Mouse (Mus musculus): ENCODE data around the gene Hist1h3b. TPM values are rescaled to one million over a fixed set of nuclear protein-coding genes. Genes with fewer than 3 reads are reported as not detected.
"Not testable (repeated sequence)": the region's sequence is repeated elsewhere in the genome, so short reads cannot be mapped to it uniquely, and the experiment has no call there.

Gene Hist1h3b
- 0.65 TPM for polyA plus RNA-seq (2021)

DNA sequence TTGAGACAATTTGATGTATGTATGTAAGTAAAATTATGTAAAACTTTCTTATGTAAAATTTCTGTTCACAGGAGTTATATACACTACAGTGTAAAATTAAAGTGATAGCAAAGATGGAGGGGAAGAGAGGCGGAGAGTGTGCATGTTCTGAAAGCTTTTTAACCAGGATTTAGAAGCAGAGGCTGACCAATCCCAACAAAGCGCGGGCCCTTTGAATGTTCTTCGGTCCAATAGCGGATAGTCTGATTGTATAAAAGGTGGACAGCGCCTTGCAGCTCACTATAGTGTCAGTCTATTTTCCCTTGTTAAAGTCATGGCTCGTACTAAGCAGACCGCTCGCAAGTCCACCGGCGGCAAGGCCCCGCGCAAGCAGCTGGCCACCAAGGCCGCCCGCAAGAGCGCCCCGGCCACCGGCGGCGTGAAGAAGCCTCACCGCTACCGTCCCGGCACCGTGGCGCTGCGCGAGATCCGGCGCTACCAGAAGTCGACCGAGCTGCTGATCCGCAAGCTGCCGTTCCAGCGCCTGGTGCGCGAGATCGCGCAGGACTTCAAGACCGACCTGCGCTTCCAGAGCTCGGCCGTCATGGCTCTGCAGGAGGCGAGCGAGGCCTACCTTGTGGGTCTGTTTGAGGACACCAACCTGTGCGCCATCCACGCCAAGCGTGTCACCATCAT lies at the start of gene Hist1h3b:
Gene Hist1h3b, plus strand, starts transcription at position 201 of the 675 bp plus-strand sequence.
- in situ Hi-C loops (cut with MboI; ENCODE audit: low pct_unique_long_range_greater_than_20kb): loop anchor here (25.0 kb wide), 1 partner anchor 1965 kb away; the partner anchor contains the start of genes Hist1h1b, Hist1h2an, Hist1h2bp and Hist1h3i
- ChIA-PET POLR2A (interaction anchor here (0.8 to 1.2 kb wide), 4 partner anchors 9 to 183 kb away, joined by 3 to 4 read pairs (median 3); partner anchors contain the start of genes Hist1h1a and Hist1h4a), CTCF (interaction anchor here (1.3 to 1.6 kb wide), 2 partner anchors 13 to 51 kb away, joined by 3 to 4 read pairs; no protein-coding TSS in a partner anchor)
- not testable (repeated sequence) for DNase-seq (ENCODE audit: low read depth, low spot score); H3K27me3 ChIP-seq
- peak; percentile 82 for ATAC-seq

DNA sequence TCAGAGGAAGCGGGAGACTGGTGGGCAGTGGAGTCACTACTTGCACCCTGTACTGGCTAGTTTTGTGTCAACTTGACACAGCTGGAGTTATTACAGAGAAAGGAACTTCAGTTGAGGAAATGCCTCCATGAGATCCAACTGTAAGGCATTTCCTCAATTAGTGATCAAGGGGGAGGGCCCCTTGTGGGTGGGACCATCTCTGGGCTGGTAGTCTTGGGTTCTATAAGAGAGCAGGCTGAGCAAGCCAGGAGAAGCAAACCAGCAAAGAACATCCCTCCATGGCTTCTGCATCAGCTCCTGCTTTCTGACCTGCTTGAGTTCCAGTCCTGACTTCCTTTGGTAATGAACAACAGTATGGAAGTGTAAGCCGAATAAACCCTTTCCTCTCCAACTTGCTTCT lies 49.3 kb upstream of the Hist1h3b start:
- CTCF ChIA-PET: interaction anchor here (1.1 to 7.1 kb wide), 2 partner anchors 11 to 36 kb away, joined by 3 to 137 read pairs; partner anchors contain the start of genes Hist1h1c and Hist1h3c
- POLR2A ChIA-PET; DNase-seq (ENCODE audit: low read depth, low spot score); ATAC-seq; in situ Hi-C loops (cut with MboI; ENCODE audit: low pct_unique_long_range_greater_than_20kb); H3K27me3 ChIP-seq: not testable (repeated sequence)

DNA sequence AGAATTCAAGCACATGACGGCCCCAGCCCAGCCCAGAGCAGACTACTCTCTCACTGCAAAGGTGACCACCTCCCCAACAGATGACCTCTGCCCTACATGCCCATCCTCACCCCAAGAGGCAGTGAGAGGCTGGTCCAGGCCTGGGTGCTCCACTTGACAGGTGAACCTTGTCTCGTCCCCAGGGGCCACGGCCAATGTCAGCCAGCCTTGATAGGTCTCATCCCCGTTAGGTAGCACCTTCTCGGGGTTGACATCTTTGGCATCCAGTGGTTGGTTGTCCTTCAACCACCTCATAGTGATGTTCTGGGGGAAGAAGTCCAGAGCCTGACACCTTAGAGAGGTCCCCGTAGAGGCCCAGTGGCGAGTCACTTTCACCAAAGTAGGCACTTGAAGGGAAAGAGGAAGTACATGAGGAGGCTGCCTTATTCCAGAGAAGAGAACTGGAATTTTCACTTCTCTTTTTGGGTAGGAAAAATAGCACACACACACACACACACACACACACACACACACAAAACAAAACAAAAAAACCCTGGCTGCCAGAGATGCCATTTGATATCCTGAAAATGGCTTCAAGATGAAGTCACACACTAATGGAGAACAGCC lies 46.2 kb upstream of the Hist1h3b start:
- ATAC-seq: no peak
- TF ChIP-seq CTCF (IDR thresholded peaks at IDR 0.05): no peak
- CTCF ChIA-PET: no interaction called here
- in situ Hi-C loops (cut with MboI; ENCODE audit: low pct_unique_long_range_greater_than_20kb): no loop called here
- H3K27me3 ChIP-seq: no peaks in the 10 kb centered on the region
- no peak for DNase-seq (ENCODE audit: low read depth, low spot score)
- POLR2A ChIA-PET: no interaction called here

DNA sequence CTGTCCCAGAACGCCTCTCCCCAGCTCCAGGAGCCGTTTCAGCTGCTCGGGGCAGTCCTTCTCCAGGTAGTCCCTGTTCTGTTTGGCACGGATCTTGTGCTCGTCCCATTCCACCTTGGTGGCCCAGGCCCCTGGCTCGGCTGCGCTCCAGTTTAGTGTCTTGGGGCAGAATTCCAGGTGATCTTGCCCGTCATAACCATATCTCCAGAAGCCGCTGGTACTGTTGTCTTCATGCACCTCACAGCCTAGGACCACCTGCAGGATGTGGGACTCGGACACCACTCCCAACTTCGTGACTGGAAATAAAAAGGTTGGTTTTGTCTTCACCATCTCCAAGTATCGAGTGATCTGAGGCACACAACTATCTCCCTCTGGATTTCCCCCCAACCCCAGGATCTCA lies 45.3 kb upstream of the Hist1h3b start:
- ChIA-PET CTCF (interaction anchor here (2.9 kb wide), 1 partner anchor 25 kb away, joined by 21 read pairs; no protein-coding TSS in a partner anchor), POLR2A (no interaction called here)
- no peak for TF ChIP-seq CTCF (IDR thresholded peaks at IDR 0.05)
- H3K27me3 ChIP-seq: no peaks in the 10 kb centered on the region
- DNase-seq (ENCODE audit: low read depth, low spot score) (no peak), ATAC-seq (no peak)
- in situ Hi-C loops (cut with MboI; ENCODE audit: low pct_unique_long_range_greater_than_20kb): no loop called here

DNA sequence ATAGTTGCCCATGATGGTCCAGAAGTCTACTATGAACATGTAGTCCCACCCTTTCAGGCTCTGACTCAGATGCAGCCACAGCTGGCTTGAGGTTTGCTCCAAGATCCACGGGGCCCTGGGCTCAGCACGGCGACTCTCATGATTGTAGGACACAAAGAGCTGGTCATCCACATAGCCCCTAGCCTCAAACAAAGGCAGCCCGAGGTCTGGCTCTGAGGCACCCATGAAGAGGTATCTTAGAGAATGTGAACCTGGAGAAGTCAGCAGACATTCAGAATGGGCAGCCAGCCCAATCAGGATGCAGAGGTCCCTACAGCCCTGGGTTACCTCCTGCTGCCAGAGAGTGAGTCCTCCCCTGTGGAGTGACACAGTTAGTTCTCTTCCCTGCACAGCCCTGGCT lies 44.0 kb upstream of the Hist1h3b start:
- in situ Hi-C loops (cut with MboI; ENCODE audit: low pct_unique_long_range_greater_than_20kb): no loop called here
- H3K27me3 ChIP-seq: no peaks in the 10 kb centered on the region
- ChIA-PET CTCF (interaction anchor here (0.8 to 2.9 kb wide), 2 partner anchors 24 to 28 kb away, joined by 4 to 21 read pairs; no protein-coding TSS in a partner anchor), POLR2A (no interaction called here)
- no peak for DNase-seq (ENCODE audit: low read depth, low spot score)
- no peak for TF ChIP-seq CTCF (IDR thresholded peaks at IDR 0.05)
- ATAC-seq: no peak

DNA sequence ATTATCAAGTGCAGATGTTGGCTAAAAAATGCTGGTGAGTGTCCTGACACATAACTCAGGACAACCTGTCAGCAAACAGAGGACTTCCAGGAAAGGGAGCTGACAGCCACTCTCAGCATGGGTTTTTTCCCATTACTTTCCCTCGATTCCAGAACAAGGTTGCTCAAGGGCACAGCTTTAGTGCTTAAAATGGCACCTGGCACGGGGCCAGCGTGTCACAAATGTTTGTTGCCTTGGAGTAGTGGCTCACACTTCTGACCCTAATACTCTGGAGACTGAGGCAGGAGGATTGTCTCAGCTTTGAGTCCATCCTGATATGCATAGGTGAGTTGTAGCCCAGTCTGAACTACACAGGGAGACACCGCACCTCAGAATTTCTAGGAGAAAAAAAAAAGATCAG lies 43.4 kb upstream of the Hist1h3b start:
- H3K27me3 ChIP-seq: no peaks in the 10 kb centered on the region
- in situ Hi-C loops (cut with MboI; ENCODE audit: low pct_unique_long_range_greater_than_20kb): no loop called here
- ChIA-PET CTCF (interaction anchor here (2.9 kb wide), 1 partner anchor 23 kb away, joined by 21 read pairs; no protein-coding TSS in a partner anchor), POLR2A (no interaction called here)
- no peak for DNase-seq (ENCODE audit: low read depth, low spot score)
- no peak for TF ChIP-seq CTCF (IDR thresholded peaks at IDR 0.05)
- ATAC-seq: no peak

DNA sequence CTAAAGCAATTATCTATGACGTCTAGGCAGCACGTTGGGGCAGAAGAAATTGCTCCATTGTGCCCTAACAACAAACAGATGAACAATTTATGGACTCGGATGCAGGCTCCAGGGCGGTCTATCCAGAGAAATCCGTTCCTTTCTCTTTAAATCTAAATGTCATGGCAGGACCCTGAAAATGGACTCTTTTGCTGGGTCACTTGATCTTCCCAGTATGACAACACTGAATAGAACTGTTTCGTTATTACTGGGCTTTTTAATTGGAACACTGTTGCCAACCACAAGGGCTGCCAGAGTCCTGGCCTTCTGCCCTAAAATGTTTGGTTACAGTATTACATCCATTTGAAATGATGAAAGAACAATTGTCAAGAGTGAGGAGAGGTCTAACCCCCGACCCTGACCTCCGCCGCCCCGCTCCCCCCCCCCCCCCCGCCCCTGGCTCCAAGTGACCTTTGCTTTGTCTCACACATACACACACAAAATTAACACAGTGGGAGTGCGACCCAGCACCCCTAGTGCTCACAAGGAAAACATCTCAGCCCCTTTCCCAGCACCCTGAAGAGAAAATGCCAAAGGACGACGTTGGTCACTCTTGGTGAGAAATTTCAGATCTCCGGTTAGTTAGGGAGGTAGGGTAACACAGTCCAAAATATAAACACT lies 42.2 kb upstream of the Hist1h3b start:
- no peak for TF ChIP-seq CTCF (IDR thresholded peaks at IDR 0.05)
- in situ Hi-C loops (cut with MboI; ENCODE audit: low pct_unique_long_range_greater_than_20kb): no loop called here
- CTCF ChIA-PET: interaction anchor here (1.3 to 2.9 kb wide), 2 partner anchors 9 to 22 kb away, joined by 6 to 21 read pairs; no protein-coding TSS in a partner anchor
- DNase-seq (ENCODE audit: low read depth, low spot score) (no peak), ATAC-seq (no peak)
- POLR2A ChIA-PET: no interaction called here
- no peaks in the 10 kb centered on the region for H3K27me3 ChIP-seq

DNA sequence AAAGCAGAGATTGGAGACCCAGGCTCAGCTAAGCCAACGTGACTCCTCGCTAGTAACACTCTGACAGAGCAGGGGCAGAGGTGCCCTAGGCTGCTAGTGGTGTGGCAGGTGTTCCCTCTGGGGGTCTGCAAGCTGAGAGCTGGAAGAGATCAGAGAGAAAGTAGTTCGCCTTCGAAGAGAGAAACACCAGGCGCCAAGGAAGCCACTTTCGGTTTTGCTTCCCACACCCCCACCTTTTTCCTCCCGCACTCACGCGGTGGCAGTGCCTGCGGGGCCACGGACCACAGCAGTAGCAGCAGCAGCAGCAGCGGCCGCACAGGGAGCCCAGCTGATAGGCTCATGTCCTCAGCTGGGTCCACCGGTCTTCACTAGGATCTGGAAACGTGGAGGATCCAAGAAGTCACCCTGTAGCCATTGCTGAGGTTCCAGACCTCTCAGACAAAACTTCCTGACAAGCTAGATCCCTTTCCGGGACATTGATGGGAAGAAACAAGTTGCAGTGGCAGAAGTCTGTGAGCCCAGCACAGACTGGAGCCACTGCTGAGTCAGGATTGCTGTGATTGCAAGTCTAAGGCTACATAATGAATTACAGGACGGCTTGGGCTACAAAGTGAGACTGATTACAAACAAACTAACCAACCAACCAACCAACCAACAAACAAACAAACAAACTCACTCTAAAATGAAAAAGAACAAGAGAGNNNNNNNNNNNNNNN lies 41.5 kb upstream of the Hist1h3b start, which contains the start of gene Hfe:
Gene Hfe, minus strand, starts transcription at position 481 of the 716 bp plus-strand sequence.
- ATAC-seq: peak; percentile 44
- H3K27me3 ChIP-seq: no peaks in the 10 kb centered on the region
- ChIA-PET POLR2A (no interaction called here), CTCF (interaction anchor here (1.3 to 1.5 kb wide), 2 partner anchors 9 to 21 kb away, joined by 4 to 6 read pairs; no protein-coding TSS in a partner anchor)
- no peak for DNase-seq (ENCODE audit: low read depth, low spot score)
- in situ Hi-C loops (cut with MboI; ENCODE audit: low pct_unique_long_range_greater_than_20kb): no loop called here
- no peak for TF ChIP-seq CTCF (IDR thresholded peaks at IDR 0.05)

DNA sequence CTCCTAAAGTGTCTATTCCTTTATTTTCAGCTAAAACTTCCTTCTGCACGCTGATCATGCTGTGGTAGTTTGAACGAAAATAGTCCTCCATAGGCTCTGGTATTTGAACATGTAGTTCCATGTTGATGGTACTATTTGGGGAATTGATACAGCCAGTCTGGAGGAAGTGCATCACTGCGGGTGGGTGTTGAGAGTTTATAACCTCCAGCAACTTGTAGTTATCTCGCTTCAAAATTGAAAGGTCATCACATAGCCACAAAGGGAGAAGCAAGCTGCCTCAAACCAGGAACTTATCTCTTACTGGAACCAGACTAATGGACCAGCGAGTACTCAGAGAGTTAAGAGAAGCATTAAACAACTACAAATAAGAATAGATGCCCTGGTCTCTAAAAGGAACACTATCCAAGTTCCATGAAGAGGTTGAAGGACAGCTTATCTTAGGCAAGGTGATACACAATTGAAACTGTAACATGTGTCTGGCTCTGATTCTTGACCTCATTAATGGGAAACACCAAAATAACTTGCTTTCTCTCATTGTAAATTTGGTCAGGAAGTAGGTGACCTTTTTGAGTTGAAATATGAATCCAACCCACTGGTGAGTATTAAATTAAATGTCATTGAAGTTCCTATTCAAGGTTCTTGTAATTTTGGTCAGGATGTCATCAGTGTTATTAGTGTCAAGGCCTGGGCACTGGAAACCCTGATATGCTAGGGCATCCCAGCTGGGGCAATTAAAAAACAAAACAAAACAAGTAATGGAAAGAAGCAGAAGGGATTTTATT lies 35.6 kb upstream of the Hist1h3b start:
- POLR2A ChIA-PET: no interaction called here

More for the DNA sequence above, 35.6 kb upstream of the Hist1h3b start:
- ATAC-seq (no peak), DNase-seq (ENCODE audit: low read depth, low spot score) (no peak)
- CTCF ChIA-PET: no interaction called here
- in situ Hi-C loops (cut with MboI; ENCODE audit: low pct_unique_long_range_greater_than_20kb): no loop called here
- no peak for TF ChIP-seq CTCF (IDR thresholded peaks at IDR 0.05)
- no peaks in the 10 kb centered on the region for H3K27me3 ChIP-seq
